Mouse (Mus musculus) testis, adult 2 months (tissue): ENCODE results near the gene Htr5b. TPM values are rescaled to one million over a fixed set of nuclear protein-coding genes. Genes with fewer than 3 reads are reported as not detected.

Source experiments
- H3K27ac ChIP-seq: fragments of 200-500 bp; 2 replicates; pipeline ENCODE4 v1.5.1; 2012; ENCODE audit warnings: low read depth, low read length; ENCODE audit not compliant: control insufficient read depth, insufficient read depth
- H3K27me3 ChIP-seq: fragments of 200-500 bp; 2 replicates; pipeline ENCODE4 v1.6.1; 2012; ENCODE audit warnings: mild to moderate bottlenecking, low read length, moderate library complexity; ENCODE audit not compliant: control insufficient read depth, insufficient read depth
- H3K36me3 ChIP-seq: fragments of 200-500 bp; 2 replicates; pipeline ENCODE4 v1.6.1; 2012; ENCODE audit warnings: mild to moderate bottlenecking, low read length; ENCODE audit not compliant: control insufficient read depth, insufficient read depth
- H3K4me1 ChIP-seq: fragments of 200-500 bp; 2 replicates; pipeline ENCODE4 v1.6.1; 2012; ENCODE audit warnings: low read length; ENCODE audit not compliant: control insufficient read depth, insufficient read depth
- H3K4me3 ChIP-seq: fragments of 200-500 bp; 2 replicates; pipeline ENCODE4 v1.5.1; 2012; ENCODE audit warnings: low read depth, mild to moderate bottlenecking, low read length, moderate library complexity, mixed read lengths; ENCODE audit not compliant: control insufficient read depth
- CTCF ChIP-seq: fragments of 200-500 bp; IDR thresholded peaks from 2 replicates; pipeline ENCODE4 v1.5.1; 2012; ENCODE audit warnings: low read depth, mild to moderate bottlenecking, inconsistent platforms, low read length, moderate library complexity; ENCODE audit not compliant: control insufficient read depth, insufficient read depth, insufficient replicate concordance
- POLR2A ChIP-seq: fragments of 200-500 bp; IDR thresholded peaks from 2 replicates; pipeline ENCODE4 v1.6.1; 2012; ENCODE audit warnings: low read depth, mild to moderate bottlenecking, inconsistent platforms, low read length, moderate library complexity; ENCODE audit not compliant: control insufficient read depth
- polyA plus RNA-seq: library from polyadenylated mRNA; depleted of rRNA; stranded (reverse); fragments of >200 nt; gene quantifications from 2 replicates; pipeline ENCODE4 v1.2.3, GENCODE M21; 2012

Htr5b gene
- polyA plus RNA-seq, 1 experiment = 6.7 TPM

- TF ChIP-seq POLR2A = no peak
- no peaks in the 10 kb centered on the region for H3K27me3 ChIP-seq
- no peak overlapping the region for H3K27ac ChIP-seq
- no peak overlapping the region for H3K4me3 ChIP-seq
- H3K4me1 ChIP-seq = no peaks in the 10 kb centered on the region
- H3K36me3 ChIP-seq = no peaks in the 10 kb centered on the region
Measured at GRCm38 (mm10) chr1:121549456-121549855, 21.2 kb upstream of the Htr5b start.

GRCm38 (mm10) chr1:121548667-121549066, 20.4 kb upstream of the Htr5b start:
- Histone ChIP-seq H3K4me3 (no peak overlapping the region), H3K27me3 (no peaks in the 10 kb centered on the region), H3K4me1 (no peaks in the 10 kb centered on the region), H3K36me3 (no peaks in the 10 kb centered on the region), H3K27ac (no peak overlapping the region)
- TF ChIP-seq POLR2A (no peak), CTCF (no peak)

GRCm38 (mm10) chr1:121546844-121547243, 18.6 kb upstream of the Htr5b start:
- no peaks in the 10 kb centered on the region for H3K4me1 ChIP-seq
- no peak overlapping the region for H3K4me3 ChIP-seq
- no peak for TF ChIP-seq CTCF
- no peak for TF ChIP-seq POLR2A

DNA sequence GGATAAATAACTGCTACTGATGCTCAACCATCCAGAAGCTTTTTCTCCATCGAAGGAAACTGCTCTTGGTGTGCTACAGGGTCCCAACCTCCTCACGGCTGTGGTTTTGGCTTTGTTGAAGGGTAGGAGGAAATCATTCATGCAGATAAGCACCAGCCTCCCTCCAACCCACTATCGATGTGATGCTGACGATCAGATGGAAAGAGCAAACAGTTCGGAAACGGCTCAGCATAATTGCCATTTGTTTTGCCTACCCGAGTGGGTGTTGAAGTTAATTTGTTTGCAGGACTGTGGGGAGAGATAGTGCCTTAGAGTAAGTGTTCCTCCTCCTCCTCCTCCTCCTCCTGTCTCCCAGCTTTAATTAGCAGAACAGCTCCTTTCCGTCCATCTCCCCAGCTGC, 12.1 kb upstream of the Htr5b start:
- H3K27ac ChIP-seq = no peak overlapping the region
- H3K4me1 ChIP-seq = no peaks in the 10 kb centered on the region
- H3K4me3 ChIP-seq = no peak overlapping the region
- no peaks in the 10 kb centered on the region for H3K27me3 ChIP-seq
- H3K36me3 ChIP-seq = no peaks in the 10 kb centered on the region
- TF ChIP-seq POLR2A (no peak), CTCF (no peak)

More at GRCm38 (mm10) chr1:121546844-121547243, 18.6 kb upstream of the Htr5b start:
- Histone ChIP-seq H3K27me3 (no peaks in the 10 kb centered on the region), H3K27ac (no peak overlapping the region), H3K36me3 (no peaks in the 10 kb centered on the region)

- H3K36me3 ChIP-seq = no peaks in the 10 kb centered on the region
- TF ChIP-seq POLR2A = no peak
- no peak for TF ChIP-seq CTCF
- no peak overlapping the region for H3K27ac ChIP-seq
- no peak overlapping the region for H3K4me3 ChIP-seq
- peaks cover 19% of the 10 kb centered on the region for H3K4me1 ChIP-seq
- no peaks in the 10 kb centered on the region for H3K27me3 ChIP-seq
Measured at GRCm38 (mm10) chr1:121531439-121531838, 3.2 kb upstream of the Htr5b start.

- Histone ChIP-seq H3K36me3 (no peaks in the 10 kb centered on the region), H3K27me3 (no peaks in the 10 kb centered on the region), H3K27ac (no peak overlapping the region), H3K4me1 (peaks cover 19% of the 10 kb centered on the region), H3K4me3 (peak overlapping the region; percentile 79)
- TF ChIP-seq CTCF (no peak), POLR2A (no peak)
Measured at GRCm38 (mm10) chr1:121529286-121529685, 1.0 kb upstream of the Htr5b start.

GRCm38 (mm10) chr1:121527600-121528398, 466 bp downstream of the Htr5b start:
- peaks cover 19% of the 10 kb centered on the region for H3K4me1 ChIP-seq

GRCm38 (mm10) chr1:121527061-121527460, 1.2 kb downstream of the Htr5b start:
- Histone ChIP-seq H3K36me3 (no peaks in the 10 kb centered on the region), H3K4me3 (peak overlapping the region; percentile 79), H3K27ac (no peak overlapping the region), H3K4me1 (peaks cover 19% of the 10 kb centered on the region), H3K27me3 (no peaks in the 10 kb centered on the region)
- no peak for TF ChIP-seq POLR2A
- TF ChIP-seq CTCF = no peak

More at GRCm38 (mm10) chr1:121527600-121528398, 466 bp downstream of the Htr5b start:
- Histone ChIP-seq H3K27me3 (no peaks in the 10 kb centered on the region), H3K4me3 (peak overlapping the region; percentile 79), H3K27ac (no peak overlapping the region), H3K36me3 (no peaks in the 10 kb centered on the region)
- TF ChIP-seq POLR2A (no peak), CTCF (no peak)
